Mouse (Mus musculus): ENCODE data around the gene Gm42421.

Gene Gm42421

GRCm38 (mm10) chr5:143941588-143941987 lies 13.6 kb downstream of the Gm42421 start:
- no peak for DNase-seq

GRCm38 (mm10) chr5:143943231-143944125 lies 15.5 kb downstream of the Gm42421 start:
- DNase-seq = peak; percentile 78

- peak; percentile 60 for DNase-seq
Measured at GRCm38 (mm10) chr5:143948361-143948760, 20.4 kb downstream of the Gm42421 start.

GRCm38 (mm10) chr5:143950016-143950415 lies 22.0 kb downstream of the Gm42421 start:
- DNase-seq = peak; percentile 28

- DNase-seq = peak; percentile 74
Measured at GRCm38 (mm10) chr5:143957101-143957500, 29.1 kb downstream of the Gm42421 start.

GRCm38 (mm10) chr5:143959551-143959950 lies 31.6 kb downstream of the Gm42421 start:
- peak; percentile 76 for DNase-seq

- peak; percentile 72 for DNase-seq
Measured at GRCm38 (mm10) chr5:143961176-143961575, 33.2 kb downstream of the Gm42421 start.

GRCm38 (mm10) chr5:143965586-143966345 lies 37.8 kb downstream of the Gm42421 start:
- DNase-seq = peak; percentile 70

GRCm38 (mm10) chr5:143966671-143967070 lies 38.7 kb downstream of the Gm42421 start:
- DNase-seq = peak; percentile 82

- no peak for DNase-seq
Measured at GRCm38 (mm10) chr5:143972628-143973027, 44.7 kb downstream of the Gm42421 start.

- peak; percentile 96 for DNase-seq
Measured at GRCm38 (mm10) chr5:143974931-143975630, 47.1 kb downstream of the Gm42421 start.

- no peak for DNase-seq
Measured at GRCm38 (mm10) chr5:143975631-143975933, 47.6 kb downstream of the Gm42421 start.

- no peak for DNase-seq
Measured at GRCm38 (mm10) chr5:143976232-143976631, 48.3 kb downstream of the Gm42421 start.

- peak; percentile 70 for DNase-seq
Measured at GRCm38 (mm10) chr5:143976726-143977431, 48.9 kb downstream of the Gm42421 start.

GRCm38 (mm10) chr5:143980858-143981257 lies 52.9 kb downstream of the Gm42421 start:
- no peak for DNase-seq

- no peak for DNase-seq
Measured at GRCm38 (mm10) chr5:143982361-143982760, 54.4 kb downstream of the Gm42421 start.

GRCm38 (mm10) chr5:143985381-143985780 lies 57.4 kb downstream of the Gm42421 start:
- DNase-seq = no peak

Measured in heart, adult 11 months (tissue).